Mouse (Mus musculus) cerebellum, adult 2 months (tissue): ENCODE measurements around the gene Psmc5. TPM values are rescaled to one million over a fixed set of nuclear protein-coding genes. Genes with fewer than 3 reads are reported as not detected.

Experiments used
- DNase-seq, 2 experiments: peaks; one replicate each; pipeline ENCODE4 v3.0.0; 2021
- H3K27ac ChIP-seq: fragments of 200-500 bp; 2 replicates; pipeline ENCODE4 v1.5.1; 2012; ENCODE audit warnings: low read length, control low read depth, inconsistent platforms; ENCODE audit not compliant: insufficient read depth
- H3K27me3 ChIP-seq: fragments of 200-500 bp; 2 replicates; pipeline ENCODE4 v1.6.1; 2012; ENCODE audit warnings: inconsistent platforms, mild to moderate bottlenecking, low read length, moderate library complexity; ENCODE audit not compliant: control insufficient read depth, insufficient read depth
- H3K4me1 ChIP-seq: fragments of 200-500 bp; 2 replicates; pipeline ENCODE4 v1.6.1; 2011; ENCODE audit warnings: low read length; ENCODE audit not compliant: control insufficient read depth, insufficient read depth
- H3K4me3 ChIP-seq: fragments of 200-500 bp; replicated peaks from 2 replicates; pipeline ENCODE3; 2011; ENCODE audit warnings: mild to moderate bottlenecking, low read depth, low read length, control low read depth; ENCODE audit not compliant: insufficient read depth
- CTCF ChIP-seq: fragments of 200-500 bp; IDR thresholded peaks from 2 replicates; pipeline ENCODE4 v1.5.1; 2011; ENCODE audit warnings: low read depth, mild to moderate bottlenecking, control low read depth, low read length, moderate library complexity, borderline replicate concordance; ENCODE audit not compliant: insufficient read depth
- POLR2A ChIP-seq: fragments of 200-500 bp; IDR thresholded peaks from 2 replicates; pipeline ENCODE4 v1.6.1; 2011; ENCODE audit warnings: low read length, control low read depth, borderline replicate concordance; ENCODE audit not compliant: insufficient read depth
- WGBS: fragments of 180-500 bp; shearing (Covaris S2); methylation state at CpG from one replicate; pipeline ENCODE4 v1.1.7; 2018; 5-methylcytosine and 5-hydroxymethylcytosine counted together
- polyA plus RNA-seq: library from polyadenylated mRNA; depleted of rRNA; stranded (reverse); fragments of >200 nt; gene quantifications from 2 replicates; pipeline ENCODE4 v1.2.3, GENCODE M21; 2012

Psmc5 gene
- polyA plus RNA-seq, 1 experiment = 343 TPM

- Histone ChIP-seq H3K4me1 (peaks cover 47% of the 10 kb centered on the region), H3K27ac (no peak overlapping the region), H3K4me3 (no peak overlapping the region), H3K27me3 (no peaks in the 10 kb centered on the region)
- 42% methylated on average over 8 of the region's 8 CpGs for WGBS
- TF ChIP-seq CTCF = no peak
- no peak for TF ChIP-seq POLR2A
- no peak for DNase-seq
Measured at GRCm38 (mm10) chr11:106284126-106284525, 28.2 kb downstream of the Psmc5 start.

DNA sequence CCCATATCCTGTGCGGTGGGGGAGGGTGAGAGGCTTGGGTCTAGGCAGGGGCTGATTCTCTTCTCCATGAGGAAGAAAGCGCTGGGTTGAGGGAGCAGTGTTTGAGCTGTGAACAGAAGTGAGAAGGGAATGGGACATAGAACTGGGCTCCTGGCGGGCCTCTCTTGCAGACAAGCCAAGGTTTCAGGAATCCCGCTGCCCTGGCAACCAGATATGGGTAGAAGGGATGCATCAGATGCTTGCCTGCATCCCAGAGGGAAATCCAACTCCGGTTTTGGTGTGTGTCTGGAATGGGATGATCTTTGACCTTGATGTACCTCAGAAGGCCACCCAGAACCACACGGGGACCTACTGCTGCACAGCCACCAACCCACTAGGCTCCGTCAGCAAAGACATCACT is 30.3 kb downstream of the Psmc5 start:
- Histone ChIP-seq H3K4me1 (peaks cover 59% of the 10 kb centered on the region), H3K27me3 (no peaks in the 10 kb centered on the region), H3K4me3 (no peak overlapping the region), H3K27ac (peak overlapping the region; percentile 89)
- peak; percentile 60 to 63 for DNase-seq
- WGBS = 34% methylated on average over 7 of the region's 7 CpGs
- TF ChIP-seq POLR2A = no peak
- no peak for TF ChIP-seq CTCF

GRCm38 (mm10) chr11:106286987-106287386 is 31.0 kb downstream of the Psmc5 start:
- H3K4me3 ChIP-seq = peak overlapping the region; percentile 6
- peak overlapping the region; percentile 89 for H3K27ac ChIP-seq
- H3K27me3 ChIP-seq = no peaks in the 10 kb centered on the region
- H3K4me1 ChIP-seq = peaks cover 64% of the 10 kb centered on the region
- peak; percentile 30; the same call in 1 of the 2 replicates for TF ChIP-seq POLR2A
- TF ChIP-seq CTCF = no peak
- DNase-seq = peak; percentile 87 to 89
- 6% methylated on average over 11 of the region's 11 CpGs for WGBS

DNA sequence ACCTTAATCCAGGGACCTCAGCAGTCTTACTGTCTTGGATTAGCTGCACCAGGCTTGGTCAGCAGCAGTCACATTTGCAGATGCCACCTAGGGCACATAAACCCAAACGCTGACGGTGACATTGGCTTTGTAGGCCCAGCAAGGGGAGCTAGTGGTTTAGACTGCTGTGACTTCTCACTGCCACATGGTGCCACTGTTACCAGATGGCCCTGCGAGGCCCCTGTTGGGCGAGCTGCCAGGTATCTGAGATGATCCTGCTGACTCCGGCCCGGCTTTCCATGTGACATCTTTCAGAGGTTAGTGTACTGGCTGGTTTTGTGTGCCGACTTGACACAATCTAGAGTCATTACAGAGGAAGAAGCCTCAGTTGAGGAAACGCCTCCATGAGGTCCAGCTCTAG is 33.4 kb downstream of the Psmc5 start:
- Histone ChIP-seq H3K4me1 (peaks cover 44% of the 10 kb centered on the region), H3K27ac (peak overlapping the region; percentile 76), H3K4me3 (no peak overlapping the region), H3K27me3 (no peaks in the 10 kb centered on the region)
- TF ChIP-seq POLR2A (no peak), CTCF (peak; percentile 59; the same call in 1 of the 2 replicates)
- peak; percentile 91 to 95 for DNase-seq
- 3% methylated on average over 8 of the region's 8 CpGs for WGBS

GRCm38 (mm10) chr11:106290376-106290775 is 34.4 kb downstream of the Psmc5 start:
- H3K27me3 ChIP-seq = no peaks in the 10 kb centered on the region
- no peak for TF ChIP-seq POLR2A
- TF ChIP-seq CTCF = no peak
- peak in 1 of 2 experiments; percentile 27 for DNase-seq
- peaks cover 41% of the 10 kb centered on the region for H3K4me1 ChIP-seq
- no peak overlapping the region for H3K27ac ChIP-seq
- WGBS = 97% methylated on average over 5 of the region's 5 CpGs
- no peak overlapping the region for H3K4me3 ChIP-seq

- H3K27ac ChIP-seq = peak overlapping the region; percentile 26
- WGBS = 44% methylated on average over 2 of the region's 2 CpGs
- peak; percentile 24; the same call in 1 of the 2 replicates for TF ChIP-seq CTCF
- no peak for TF ChIP-seq POLR2A
- H3K4me1 ChIP-seq = peaks cover 31% of the 10 kb centered on the region; the same call in 1 of the 2 replicates
- no peaks in the 10 kb centered on the region for H3K27me3 ChIP-seq
- DNase-seq = peak; percentile 87 to 92
- H3K4me3 ChIP-seq = no peak overlapping the region
Measured at GRCm38 (mm10) chr11:106291861-106292260, 35.9 kb downstream of the Psmc5 start.

DNA sequence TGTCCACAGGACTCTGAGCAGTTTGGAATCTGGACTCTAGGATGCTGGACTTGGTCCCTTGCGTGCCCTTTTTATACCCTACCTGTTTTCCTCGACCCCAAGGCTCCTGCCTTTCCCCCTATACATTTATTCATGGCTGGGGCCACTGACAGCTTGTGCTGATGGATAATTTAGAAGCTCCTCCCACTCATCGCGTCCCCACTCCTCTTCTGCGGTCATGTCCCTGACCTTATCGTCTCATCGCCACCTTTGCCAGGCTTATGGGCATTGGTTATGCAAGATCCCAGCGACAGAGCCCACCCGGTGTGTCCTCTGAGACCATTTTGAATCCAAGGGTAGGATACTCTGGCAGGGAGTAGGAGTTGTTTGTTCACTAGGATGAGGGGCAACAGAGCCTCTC is 45.8 kb downstream of the Psmc5 start, which contains the start of gene Gh:
Gh (minus strand) TSS at position 101 of the 400 bp plus-strand sequence.
- 79% methylated on average over 9 of the region's 9 CpGs for WGBS
- H3K4me1 ChIP-seq = no peaks in the 10 kb centered on the region
- DNase-seq = no peak
- TF ChIP-seq POLR2A (no peak), CTCF (no peak)
- no peak within 1 kb of the TSS for H3K4me3 ChIP-seq
- H3K27ac ChIP-seq = no peak within 1 kb of the TSS
- H3K27me3 ChIP-seq = no peaks in the 10 kb centered on the region

- no peak overlapping the region for H3K27ac ChIP-seq
- WGBS = 19% methylated on average over 2 of the region's 2 CpGs
- H3K4me1 ChIP-seq = no peaks in the 10 kb centered on the region
- no peak overlapping the region for H3K4me3 ChIP-seq
- DNase-seq = peak; percentile 56 to 68
- TF ChIP-seq CTCF (peak; percentile 94), POLR2A (no peak)
- no peaks in the 10 kb centered on the region for H3K27me3 ChIP-seq
Measured at GRCm38 (mm10) chr11:106302634-106303033, 46.7 kb downstream of the Psmc5 start.
